Mouse (Mus musculus): ENCODE measurements around the gene Rerg. TPM values are rescaled to one million over a fixed set of nuclear protein-coding genes. Genes with fewer than 3 reads are reported as not detected.

The Rerg gene
- polyA plus RNA-seq, 1 experiment from 2014 or later = 5.5 TPM

GRCm38 (mm10) chr6:137063239-137063940, 106.9 kb downstream of the Rerg start:
- no peak overlapping the region for H3K9ac ChIP-seq (ENCODE audit: low read length)
- H3K9me3 ChIP-seq (replicated peaks; ENCODE audit: control insufficient read depth, low read length) = no peaks in the 10 kb centered on the region
- no peak for ATAC-seq (replicated peaks; ENCODE audit: extremely low read depth, insufficient read depth, low FRiP score)
- WGBS = 52% methylated on average over 10 of the region's 10 CpGs
- no peaks in the 10 kb centered on the region for H3K27me3 ChIP-seq (ENCODE audit: control insufficient read depth, insufficient read depth, low read length)
- H3K36me3 ChIP-seq (ENCODE audit: control insufficient read depth, insufficient read depth) = no peaks in the 10 kb centered on the region
- no peak overlapping the region for H3K4me3 ChIP-seq (ENCODE audit: low read length)
- H3K27ac ChIP-seq (ENCODE audit: low read length) = no peak overlapping the region
- peaks cover 6% of the 10 kb centered on the region for H3K4me1 ChIP-seq (ENCODE audit: control insufficient read depth, insufficient read depth, low read length)
- H3K4me2 ChIP-seq (ENCODE audit: low read depth, low read length) = no peak overlapping the region

DNA sequence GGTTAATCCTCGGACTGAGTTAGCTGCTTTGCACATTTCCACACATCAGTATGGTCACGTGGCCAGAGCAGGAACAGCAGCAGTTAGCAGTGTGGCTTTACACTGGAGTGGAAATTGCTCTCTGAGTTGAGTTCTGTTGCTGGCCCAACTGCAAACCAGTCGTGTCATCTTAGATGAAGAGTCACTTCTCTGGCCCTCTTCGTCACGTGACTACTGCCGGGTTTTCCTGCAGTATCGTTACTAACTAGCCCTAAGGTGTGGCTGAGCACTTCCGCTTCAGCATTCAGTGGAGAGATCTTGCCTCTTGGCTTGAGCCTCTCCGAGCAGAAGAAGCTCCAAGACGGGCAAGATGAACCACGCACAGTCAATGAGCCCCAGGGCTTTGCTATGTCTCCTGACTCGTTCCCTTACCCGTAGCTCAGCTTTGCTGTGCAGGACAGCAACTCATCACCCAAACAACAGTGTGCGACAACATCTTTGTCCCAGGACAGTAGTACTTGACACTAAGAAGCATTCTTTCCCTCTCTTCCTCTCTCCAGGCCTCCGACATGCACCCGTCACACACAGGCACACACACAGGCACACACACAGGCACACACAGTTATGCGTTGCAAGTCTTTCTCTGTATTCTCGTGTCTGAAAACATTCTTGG, 108.3 kb downstream of the Rerg start:
- 84% methylated on average over 18 of the region's 18 CpGs for WGBS
- no peaks in the 10 kb centered on the region for H3K36me3 ChIP-seq (ENCODE audit: control insufficient read depth, insufficient read depth)
- H3K27me3 ChIP-seq (ENCODE audit: control insufficient read depth, insufficient read depth, low read length) = no peaks in the 10 kb centered on the region
- H3K27ac ChIP-seq (ENCODE audit: low read length) = no peak overlapping the region
- H3K4me1 ChIP-seq (ENCODE audit: control insufficient read depth, insufficient read depth, low read length) = peaks cover 6% of the 10 kb centered on the region
- H3K4me3 ChIP-seq (ENCODE audit: low read length) = no peak overlapping the region
- no peak overlapping the region for H3K9ac ChIP-seq (ENCODE audit: low read length)
- no peak overlapping the region for H3K4me2 ChIP-seq (ENCODE audit: low read depth, low read length)
- ATAC-seq (replicated peaks; ENCODE audit: extremely low read depth, insufficient read depth, low FRiP score) = no peak
- H3K9me3 ChIP-seq (replicated peaks; ENCODE audit: control insufficient read depth, low read length) = no peaks in the 10 kb centered on the region

DNA sequence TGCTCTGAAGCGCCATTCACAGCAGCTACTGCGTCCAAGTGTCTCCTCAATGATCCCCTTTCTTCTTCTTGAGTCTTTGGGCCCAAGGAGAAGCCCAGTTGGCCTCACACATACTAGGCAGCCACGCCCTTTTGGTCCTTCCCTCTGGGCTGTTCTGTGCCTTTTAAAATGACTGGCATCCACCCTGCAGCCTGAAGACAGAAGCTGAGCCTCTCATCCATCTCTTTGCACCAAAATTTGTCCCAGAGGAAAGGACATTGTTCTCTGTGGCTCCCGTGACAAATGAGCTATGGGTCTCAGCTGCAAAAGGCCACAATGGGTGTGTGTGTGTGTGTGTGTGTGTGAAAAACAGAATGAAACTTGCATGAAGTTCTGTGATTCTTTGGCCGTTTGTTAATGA, 109.7 kb downstream of the Rerg start:
- Histone ChIP-seq H3K27me3 (ENCODE audit: control insufficient read depth, insufficient read depth, low read length) (no peaks in the 10 kb centered on the region), H3K36me3 (ENCODE audit: control insufficient read depth, insufficient read depth) (no peaks in the 10 kb centered on the region), H3K9ac (ENCODE audit: low read length) (no peak overlapping the region), H3K4me1 (ENCODE audit: control insufficient read depth, insufficient read depth, low read length) (peaks cover 6% of the 10 kb centered on the region), H3K27ac (ENCODE audit: low read length) (no peak overlapping the region), H3K9me3 (replicated peaks; ENCODE audit: control insufficient read depth, low read length) (no peaks in the 10 kb centered on the region), H3K4me2 (ENCODE audit: low read depth, low read length) (no peak overlapping the region), H3K4me3 (ENCODE audit: low read length) (no peak overlapping the region)
- no peak for ATAC-seq (replicated peaks; ENCODE audit: extremely low read depth, insufficient read depth, low FRiP score)
- 73% methylated on average over 5 of the region's 5 CpGs for WGBS

GRCm38 (mm10) chr6:137058257-137058656, 112.0 kb downstream of the Rerg start:
- WGBS = 86% methylated on average over 2 of the region's 2 CpGs
- no peak for ATAC-seq (replicated peaks; ENCODE audit: extremely low read depth, insufficient read depth, low FRiP score)
- Histone ChIP-seq H3K36me3 (ENCODE audit: control insufficient read depth, insufficient read depth) (no peaks in the 10 kb centered on the region), H3K9me3 (replicated peaks; ENCODE audit: control insufficient read depth, low read length) (no peaks in the 10 kb centered on the region), H3K4me3 (ENCODE audit: low read length) (no peak overlapping the region), H3K4me2 (ENCODE audit: low read depth, low read length) (no peak overlapping the region), H3K27ac (ENCODE audit: low read length) (no peak overlapping the region), H3K27me3 (ENCODE audit: control insufficient read depth, insufficient read depth, low read length) (no peaks in the 10 kb centered on the region), H3K9ac (ENCODE audit: low read length) (no peak overlapping the region), H3K4me1 (ENCODE audit: control insufficient read depth, insufficient read depth, low read length) (no peaks in the 10 kb centered on the region)

GRCm38 (mm10) chr6:137054073-137054472, 116.2 kb downstream of the Rerg start:
- Histone ChIP-seq H3K36me3 (ENCODE audit: control insufficient read depth, insufficient read depth) (no peaks in the 10 kb centered on the region), H3K4me2 (ENCODE audit: low read depth, low read length) (no peak overlapping the region), H3K9ac (ENCODE audit: low read length) (no peak overlapping the region), H3K4me1 (ENCODE audit: control insufficient read depth, insufficient read depth, low read length) (no peaks in the 10 kb centered on the region), H3K4me3 (ENCODE audit: low read length) (no peak overlapping the region), H3K27ac (ENCODE audit: low read length) (no peak overlapping the region), H3K27me3 (ENCODE audit: control insufficient read depth, insufficient read depth, low read length) (no peaks in the 10 kb centered on the region), H3K9me3 (replicated peaks; ENCODE audit: control insufficient read depth, low read length) (peaks cover 5% of the 10 kb centered on the region; the same call in 1 of the 2 replicates)
- 74% methylated on average over 2 of the region's 2 CpGs for WGBS
- ATAC-seq (replicated peaks; ENCODE audit: extremely low read depth, insufficient read depth, low FRiP score) = no peak

DNA sequence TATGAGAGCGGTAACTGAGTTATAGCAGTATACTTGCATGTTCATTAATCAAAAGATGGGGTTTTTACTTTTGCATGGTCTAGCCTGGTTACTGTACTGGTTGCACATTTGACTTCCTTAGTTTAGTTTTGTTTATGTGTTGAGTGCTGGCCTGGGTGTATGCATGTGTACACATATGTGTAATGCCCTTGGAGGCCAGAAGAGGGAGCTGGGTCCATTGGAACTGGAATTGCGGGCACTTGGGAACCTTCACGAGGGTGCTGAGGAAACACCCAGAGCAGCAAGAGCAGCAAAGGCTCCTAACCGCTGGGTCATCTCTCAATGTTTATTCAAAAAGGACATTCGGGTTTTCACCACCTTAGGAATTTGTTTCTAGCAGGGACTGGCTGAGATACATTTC, 116.8 kb downstream of the Rerg start:
- no peaks in the 10 kb centered on the region for H3K36me3 ChIP-seq (ENCODE audit: control insufficient read depth, insufficient read depth)
- peaks cover 5% of the 10 kb centered on the region; the same call in 1 of the 2 replicates for H3K9me3 ChIP-seq (replicated peaks; ENCODE audit: control insufficient read depth, low read length)
- no peak overlapping the region for H3K4me2 ChIP-seq (ENCODE audit: low read depth, low read length)
- no peaks in the 10 kb centered on the region for H3K27me3 ChIP-seq (ENCODE audit: control insufficient read depth, insufficient read depth, low read length)
- H3K4me1 ChIP-seq (ENCODE audit: control insufficient read depth, insufficient read depth, low read length) = no peaks in the 10 kb centered on the region
- no peak for ATAC-seq (replicated peaks; ENCODE audit: extremely low read depth, insufficient read depth, low FRiP score)
- H3K9ac ChIP-seq (ENCODE audit: low read length) = no peak overlapping the region
- WGBS = 76% methylated on average over 5 of the region's 5 CpGs
- H3K4me3 ChIP-seq (ENCODE audit: low read length) = no peak overlapping the region
- no peak overlapping the region for H3K27ac ChIP-seq (ENCODE audit: low read length)

DNA sequence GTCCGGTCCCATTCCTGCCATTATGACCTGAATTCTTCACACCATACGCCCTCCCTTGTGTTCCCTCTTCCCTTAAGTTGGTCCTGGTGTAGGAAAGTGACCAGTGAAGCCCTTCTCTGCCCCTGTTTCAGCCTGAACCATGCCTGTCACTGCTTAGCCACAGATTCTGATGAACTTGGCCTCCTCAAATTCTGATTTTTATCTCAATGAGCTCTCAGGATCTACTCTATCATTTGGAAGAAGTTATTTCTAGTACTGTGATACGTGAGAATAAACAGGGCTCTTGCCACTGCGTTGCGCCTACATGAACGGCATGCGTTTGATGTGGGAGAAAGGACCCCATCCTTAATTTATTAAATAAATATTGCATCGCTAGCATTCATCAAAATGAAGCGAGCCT, 117.3 kb downstream of the Rerg start:
- H3K9ac ChIP-seq (ENCODE audit: low read length) = no peak overlapping the region
- H3K4me1 ChIP-seq (ENCODE audit: control insufficient read depth, insufficient read depth, low read length) = no peaks in the 10 kb centered on the region
- H3K36me3 ChIP-seq (ENCODE audit: control insufficient read depth, insufficient read depth) = no peaks in the 10 kb centered on the region
- H3K4me3 ChIP-seq (ENCODE audit: low read length) = no peak overlapping the region
- H3K27me3 ChIP-seq (ENCODE audit: control insufficient read depth, insufficient read depth, low read length) = no peaks in the 10 kb centered on the region
- H3K9me3 ChIP-seq (replicated peaks; ENCODE audit: control insufficient read depth, low read length) = peaks cover 5% of the 10 kb centered on the region; the same call in 1 of the 2 replicates
- H3K27ac ChIP-seq (ENCODE audit: low read length) = no peak overlapping the region
- no peak overlapping the region for H3K4me2 ChIP-seq (ENCODE audit: low read depth, low read length)
- no peak for ATAC-seq (replicated peaks; ENCODE audit: extremely low read depth, insufficient read depth, low FRiP score)
- whole genome bisulfite sequencing = 90% methylated on average over 9 of the region's 9 CpGs

GRCm38 (mm10) chr6:137047036-137047435, 123.3 kb downstream of the Rerg start:
- Histone ChIP-seq H3K9me3 (replicated peaks; ENCODE audit: control insufficient read depth, low read length) (peaks cover 5% of the 10 kb centered on the region; the same call in 1 of the 2 replicates), H3K4me3 (ENCODE audit: low read length) (no peak overlapping the region), H3K4me2 (ENCODE audit: low read depth, low read length) (no peak overlapping the region), H3K4me1 (ENCODE audit: control insufficient read depth, insufficient read depth, low read length) (no peaks in the 10 kb centered on the region), H3K36me3 (ENCODE audit: control insufficient read depth, insufficient read depth) (no peaks in the 10 kb centered on the region), H3K27ac (ENCODE audit: low read length) (no peak overlapping the region), H3K27me3 (ENCODE audit: control insufficient read depth, insufficient read depth, low read length) (no peaks in the 10 kb centered on the region), H3K9ac (ENCODE audit: low read length) (no peak overlapping the region)
- ATAC-seq (replicated peaks; ENCODE audit: extremely low read depth, insufficient read depth, low FRiP score) = no peak
- WGBS = 87% methylated on average over 11 of the region's 11 CpGs

DNA sequence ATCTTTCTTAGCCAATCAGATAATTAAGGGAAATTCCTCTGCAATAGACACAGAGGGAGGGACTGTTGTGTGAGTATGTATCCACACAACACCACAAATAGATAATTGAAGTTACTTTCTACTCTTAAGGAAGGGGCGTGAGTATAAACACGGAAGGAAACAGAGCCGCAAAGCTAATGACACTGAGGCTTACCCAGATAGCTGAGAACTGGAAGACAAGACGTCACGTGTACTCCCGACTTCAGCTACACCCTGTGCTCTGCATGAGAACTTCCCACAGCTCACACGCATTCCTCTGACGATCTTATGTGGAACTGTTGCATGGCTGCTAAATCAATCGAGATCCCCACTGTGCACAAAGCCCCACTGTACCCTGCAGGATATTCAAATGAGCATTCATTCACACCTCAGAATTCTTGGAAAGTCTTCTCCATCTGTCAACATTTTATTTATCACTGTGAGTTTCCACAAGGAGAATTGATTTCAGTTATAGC, 125.2 kb downstream of the Rerg start:
- Histone ChIP-seq H3K4me2 (ENCODE audit: low read depth, low read length) (no peak overlapping the region), H3K4me1 (ENCODE audit: control insufficient read depth, insufficient read depth, low read length) (no peaks in the 10 kb centered on the region), H3K4me3 (ENCODE audit: low read length) (no peak overlapping the region), H3K9ac (ENCODE audit: low read length) (no peak overlapping the region), H3K9me3 (replicated peaks; ENCODE audit: control insufficient read depth, low read length) (peaks cover 5% of the 10 kb centered on the region; the same call in 1 of the 2 replicates), H3K27ac (ENCODE audit: low read length) (no peak overlapping the region), H3K27me3 (ENCODE audit: control insufficient read depth, insufficient read depth, low read length) (no peaks in the 10 kb centered on the region), H3K36me3 (ENCODE audit: control insufficient read depth, insufficient read depth) (no peaks in the 10 kb centered on the region)
- WGBS = 66% methylated on average over 9 of the region's 9 CpGs
- no peak for ATAC-seq (replicated peaks; ENCODE audit: extremely low read depth, insufficient read depth, low FRiP score)
